Mouse (Mus musculus) ovary, postnatal 10 days (tissue): ENCODE data around the gene Lins1.
A peak's percentile ranks its signal among the peaks of the same experiment; 100 is the strongest.

Source experiments
- DNase-seq: peaks from one replicate; pipeline ENCODE4 v3.0.0; 2022; ENCODE audit warnings: low spot score

The Lins1 gene

GRCm38 (mm10) chr7:66689620-66690360, at the start of gene Lins1:
TSS of gene Lins1 (plus strand) at chr7:66689889.
- DNase-seq, result peak; percentile 75

- DNase-seq, result no peak
Observed at GRCm38 (mm10) chr7:66645736-66646135, 44.0 kb upstream of the Lins1 start.

GRCm38 (mm10) chr7:66649181-66649580, 40.5 kb upstream of the Lins1 start:
- DNase-seq, result no peak

- no peak for DNase-seq
Observed at GRCm38 (mm10) chr7:66650883-66651282, 38.8 kb upstream of the Lins1 start.

- no peak for DNase-seq
Observed at GRCm38 (mm10) chr7:66652216-66652615, 37.5 kb upstream of the Lins1 start.

GRCm38 (mm10) chr7:66653596-66653995, 36.1 kb upstream of the Lins1 start:
- no peak for DNase-seq

- DNase-seq, result no peak
Observed at GRCm38 (mm10) chr7:66655471-66655870, 34.2 kb upstream of the Lins1 start.

GRCm38 (mm10) chr7:66660291-66660690, 29.4 kb upstream of the Lins1 start:
- no peak for DNase-seq

GRCm38 (mm10) chr7:66660972-66661371, 28.7 kb upstream of the Lins1 start:
- DNase-seq, result no peak

GRCm38 (mm10) chr7:66661572-66661971, 28.1 kb upstream of the Lins1 start:
- DNase-seq, result peak; percentile 61

- no peak for DNase-seq
Observed at GRCm38 (mm10) chr7:66663548-66663947, 26.1 kb upstream of the Lins1 start.

- DNase-seq, result no peak
Observed at GRCm38 (mm10) chr7:66667064-66667463, 22.6 kb upstream of the Lins1 start.

- no peak for DNase-seq
Observed at GRCm38 (mm10) chr7:66675800-66676199, 13.9 kb upstream of the Lins1 start.

- no peak for DNase-seq
Observed at GRCm38 (mm10) chr7:66682119-66682863, 7.4 kb upstream of the Lins1 start.

GRCm38 (mm10) chr7:66688721-66689120, 968 bp upstream of the Lins1 start:
- no peak for DNase-seq

GRCm38 (mm10) chr7:66689294-66689619, 432 bp upstream of the Lins1 start, which contains the start of gene Asb7:
TSS of gene Asb7 (minus strand) at chr7:66689596.
- DNase-seq, result no peak

GRCm38 (mm10) chr7:66694467-66694866, 4.8 kb downstream of the Lins1 start:
- no peak for DNase-seq

- no peak for DNase-seq
Observed at GRCm38 (mm10) chr7:66702721-66703120, 13.0 kb downstream of the Lins1 start.

- no peak for DNase-seq
Observed at GRCm38 (mm10) chr7:66704631-66705030, 14.9 kb downstream of the Lins1 start.

GRCm38 (mm10) chr7:66711166-66711565, 21.5 kb downstream of the Lins1 start:
- DNase-seq, result no peak

- DNase-seq, result no peak
Observed at GRCm38 (mm10) chr7:66724514-66724913, 34.8 kb downstream of the Lins1 start.

GRCm38 (mm10) chr7:66724954-66725353, 35.3 kb downstream of the Lins1 start:
- no peak for DNase-seq

- no peak for DNase-seq
Observed at GRCm38 (mm10) chr7:66728072-66728471, 38.4 kb downstream of the Lins1 start.

GRCm38 (mm10) chr7:66729232-66729631, 39.5 kb downstream of the Lins1 start:
- DNase-seq, result no peak
